Mouse (Mus musculus): ENCODE measurements around the gene Zcchc8. TPM values are rescaled to one million over a fixed set of nuclear protein-coding genes. Genes with fewer than 3 reads are reported as not detected.
"Not testable (repeated sequence)": the region's sequence is repeated elsewhere in the genome, so short reads cannot be mapped to it uniquely, and the experiment has no call there.

Zcchc8 gene
- 27.1 and 32.6 TPM in 2 replicates for polyA plus RNA-seq (2015; fragmentation: Nextera tagmentation; extraction: Ambion mirVana)

DNA sequence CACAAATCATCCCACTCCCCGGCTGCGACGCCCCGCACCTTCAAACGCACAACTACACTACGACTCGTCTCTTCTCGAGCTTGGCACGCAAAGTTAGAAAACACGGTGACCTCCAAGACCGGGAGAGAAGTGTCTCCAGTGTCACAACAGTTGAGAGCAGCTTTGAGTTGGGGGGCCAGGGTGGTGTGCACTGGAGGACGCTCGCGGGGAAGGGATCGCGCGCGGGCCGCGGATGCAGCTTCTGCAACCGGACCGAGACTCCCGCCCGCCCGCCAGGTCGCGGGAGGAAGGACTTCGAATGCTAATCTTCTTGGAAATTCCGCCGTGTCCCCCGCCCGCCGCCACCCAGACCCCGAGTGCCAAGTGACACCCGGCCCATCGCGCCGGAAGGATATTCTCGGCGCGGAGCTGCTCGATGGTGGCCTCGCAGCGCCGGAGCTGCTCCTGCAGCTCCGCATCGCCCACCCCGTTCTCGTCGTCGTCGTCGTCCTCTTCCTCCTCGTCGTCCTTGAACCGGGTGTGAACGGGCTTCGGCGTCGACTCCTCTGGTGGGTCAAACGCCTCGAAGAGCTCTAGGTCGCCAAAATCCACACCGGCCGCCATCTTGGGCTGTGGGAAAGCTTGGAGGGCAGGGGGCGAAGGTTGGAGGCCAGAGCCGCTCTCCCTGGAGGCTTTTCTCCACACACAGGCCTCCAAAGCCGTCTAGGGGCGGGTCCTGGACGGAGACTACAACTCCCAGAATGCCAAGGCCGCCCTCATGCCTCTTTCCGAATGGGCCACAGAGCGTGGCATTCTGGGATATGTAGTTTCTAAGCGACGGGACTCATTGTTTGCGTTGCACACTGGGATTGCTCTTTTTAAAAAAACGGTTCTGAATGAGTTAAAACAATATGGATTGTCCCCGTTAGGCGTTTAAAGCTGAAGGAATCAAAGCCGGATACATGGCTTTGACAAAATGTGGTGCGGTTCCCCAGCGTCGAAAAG lies at the start of gene Zcchc8:
Zcchc8 (minus strand) TSS at position 773 of the 984 bp plus-strand sequence.
- peak within 1 kb of the TSS; percentile 51 for H3K27ac ChIP-seq (ENCODE audit: low read depth, low read length)
- no peak for TF ChIP-seq CTCF (IDR thresholded peaks at IDR 0.05; ENCODE audit: low read depth)
- H3K27me3 ChIP-seq (replicated peaks; ENCODE audit: control insufficient read depth, insufficient read depth, low read length), result no peaks in the 10 kb centered on the region
- WGBS, result under 1% methylated on average over 76 of the region's 83 CpGs
- H3K4me1 ChIP-seq (replicated peaks; ENCODE audit: control insufficient read depth, insufficient read depth, low read length), result no peaks in the 10 kb centered on the region
- H3K36me3 ChIP-seq (ENCODE audit: control insufficient read depth, insufficient read depth), result 0 out of 2 replicates have a peak, but pooled peaks cover 14% of the 10 kb centered on the region
- peak within 1 kb of the TSS; percentile 88 for H3K4me2 ChIP-seq (replicated peaks; ENCODE audit: low read depth)
- H3K9ac ChIP-seq (ENCODE audit: low read depth, low read length), result peak within 1 kb of the TSS; percentile 80
- H3K9me3 ChIP-seq (ENCODE audit: control insufficient read depth), result no peaks in the 10 kb centered on the region
- ATAC-seq, result peak; percentile 100
- peak within 1 kb of the TSS; percentile 89 for H3K4me3 ChIP-seq (ENCODE audit: low read depth, low read length)

DNA sequence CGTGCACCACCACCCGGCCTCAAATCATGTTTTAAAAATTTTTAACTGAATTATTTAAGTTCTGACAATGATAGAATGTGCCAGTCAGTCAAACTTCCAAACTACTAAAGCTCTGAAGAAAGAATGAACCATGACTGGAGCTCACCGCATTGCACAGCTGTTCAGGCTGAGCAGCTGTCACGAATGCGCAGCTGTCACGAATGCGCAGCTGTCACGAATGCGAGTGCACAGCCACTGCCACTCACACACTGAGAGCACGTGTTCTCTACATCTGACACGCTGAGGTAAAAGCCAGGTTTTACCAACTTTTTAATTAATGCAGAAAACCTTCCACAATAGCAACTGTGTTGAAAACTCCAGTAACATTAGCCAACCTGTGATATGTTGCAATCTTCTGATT lies 45.6 kb upstream of the Zcchc8 start:
- ATAC-seq; H3K9ac ChIP-seq (ENCODE audit: low read depth, low read length); H3K27ac ChIP-seq (ENCODE audit: low read depth, low read length); H3K4me1 ChIP-seq (replicated peaks; ENCODE audit: control insufficient read depth, insufficient read depth, low read length); H3K36me3 ChIP-seq (ENCODE audit: control insufficient read depth, insufficient read depth); H3K4me3 ChIP-seq (ENCODE audit: low read depth, low read length); H3K9me3 ChIP-seq (ENCODE audit: control insufficient read depth); H3K4me2 ChIP-seq (replicated peaks; ENCODE audit: low read depth); H3K27me3 ChIP-seq (replicated peaks; ENCODE audit: control insufficient read depth, insufficient read depth, low read length): not testable (repeated sequence)
- WGBS, result 95% methylated on average over 11 of the region's 11 CpGs

DNA sequence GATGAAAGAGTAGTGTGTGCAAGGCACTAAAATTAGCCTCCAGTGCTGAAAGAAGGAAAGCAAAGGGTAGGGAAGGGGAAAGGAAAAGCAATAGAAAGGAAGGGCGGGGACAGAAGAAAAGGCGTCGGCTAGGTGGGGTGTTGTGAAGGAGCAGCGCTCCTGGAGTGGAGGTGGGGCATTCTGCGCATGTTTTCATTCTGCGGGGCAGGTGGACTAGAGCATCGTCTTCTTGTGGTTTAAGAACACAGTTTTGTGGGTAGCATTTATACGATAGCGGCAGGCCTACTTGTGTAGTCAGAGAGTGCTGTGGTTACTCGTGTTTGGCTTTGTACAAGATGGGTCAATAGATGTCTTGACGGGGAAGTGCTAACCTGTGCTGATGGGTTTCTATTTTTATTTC lies 44.6 kb upstream of the Zcchc8 start:
- no peak overlapping the region for H3K4me3 ChIP-seq (ENCODE audit: low read depth, low read length)
- no peak for ATAC-seq
- no peak for TF ChIP-seq CTCF (IDR thresholded peaks at IDR 0.05; ENCODE audit: low read depth)
- no peak overlapping the region for H3K9ac ChIP-seq (ENCODE audit: low read depth, low read length)
- H3K4me2 ChIP-seq (replicated peaks; ENCODE audit: low read depth), result no peak overlapping the region
- H3K36me3 ChIP-seq (ENCODE audit: control insufficient read depth, insufficient read depth), result peaks cover 10% of the 10 kb centered on the region; the same call in 1 of the 2 replicates
- no peaks in the 10 kb centered on the region for H3K27me3 ChIP-seq (replicated peaks; ENCODE audit: control insufficient read depth, insufficient read depth, low read length)
- WGBS, result 84% methylated on average over 11 of the region's 11 CpGs
- H3K4me1 ChIP-seq (replicated peaks; ENCODE audit: control insufficient read depth, insufficient read depth, low read length), result no peaks in the 10 kb centered on the region
- no peak overlapping the region for H3K27ac ChIP-seq (ENCODE audit: low read depth, low read length)
- H3K9me3 ChIP-seq (ENCODE audit: control insufficient read depth), result no peaks in the 10 kb centered on the region

DNA sequence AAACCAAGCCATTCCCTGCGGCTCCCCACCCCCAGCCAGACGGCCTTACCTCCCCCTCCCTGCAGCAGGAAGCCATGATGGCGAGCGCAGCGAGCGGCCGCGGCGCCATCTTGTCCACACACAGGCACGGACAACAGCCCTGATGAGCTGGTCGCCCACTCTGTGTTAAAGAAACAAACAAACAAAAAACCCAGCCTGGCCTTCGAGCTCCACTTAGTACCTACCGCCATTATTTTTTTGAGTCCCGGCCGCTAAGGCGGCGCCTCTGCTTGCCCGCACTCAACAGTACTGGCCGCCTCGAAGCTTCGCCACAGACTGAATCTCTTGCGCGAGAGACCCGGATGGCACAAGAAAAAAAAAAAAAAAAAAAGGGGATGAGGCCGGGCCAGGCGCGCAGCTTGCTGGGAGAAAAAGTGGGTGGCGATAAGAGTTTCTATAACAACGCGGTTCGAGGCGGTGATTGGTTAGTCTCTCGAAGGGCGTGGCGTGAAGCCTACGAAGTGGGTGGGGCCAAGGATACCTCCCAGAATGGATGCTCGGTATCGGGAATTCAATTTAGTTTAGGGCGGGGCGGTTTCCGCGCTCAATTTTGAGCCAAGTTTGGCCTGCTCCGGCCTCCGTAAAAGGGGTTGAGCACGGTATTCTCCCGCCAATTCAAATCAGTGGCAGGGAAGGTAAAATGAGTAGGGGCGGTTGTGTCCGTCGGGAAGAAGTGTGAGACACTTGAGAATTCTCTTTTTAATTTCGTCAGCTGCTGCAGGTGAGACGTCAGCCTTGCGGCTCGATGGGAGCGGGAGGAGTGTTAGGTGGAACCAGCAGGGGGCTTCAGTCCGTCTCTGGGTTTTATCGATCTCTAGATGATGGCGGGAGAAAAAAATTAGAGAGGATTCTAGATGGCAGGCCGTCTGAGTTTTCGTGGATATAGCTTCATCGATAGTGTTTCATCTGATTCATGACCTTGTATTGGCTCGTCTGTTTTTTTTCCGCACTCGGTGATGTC lies 28.5 kb upstream of the Zcchc8 start, which contains the start of the genes Rsrc2 and Kntc1:
Rsrc2 (minus strand) TSS at position 350 of the 1,000 bp plus-strand sequence.
Kntc1 (plus strand) TSS at position 652 of the 1,000 bp plus-strand sequence.
- peak within 1 kb of the TSS; percentile 96 for H3K27ac ChIP-seq (ENCODE audit: low read depth, low read length)
- no peaks in the 10 kb centered on the region for H3K9me3 ChIP-seq (ENCODE audit: control insufficient read depth)
- TF ChIP-seq CTCF (IDR thresholded peaks at IDR 0.05; ENCODE audit: low read depth), result peak; percentile 46
- 0 out of 2 replicates have a peak, but pooled peaks cover 7% of the 10 kb centered on the region for H3K4me1 ChIP-seq (replicated peaks; ENCODE audit: control insufficient read depth, insufficient read depth, low read length)
- peak within 1 kb of the TSS; percentile 75 for H3K4me3 ChIP-seq (ENCODE audit: low read depth, low read length)
- ATAC-seq, result peak; percentile 98
- WGBS, result under 1% methylated on average over 63 of the region's 63 CpGs
- H3K36me3 ChIP-seq (ENCODE audit: control insufficient read depth, insufficient read depth), result peaks cover 5% of the 10 kb centered on the region; the same call in 1 of the 2 replicates
- peak within 1 kb of the TSS; percentile 71 for H3K4me2 ChIP-seq (replicated peaks; ENCODE audit: low read depth)
- peak within 1 kb of the TSS; percentile 75 for H3K9ac ChIP-seq (ENCODE audit: low read depth, low read length)
- no peaks in the 10 kb centered on the region for H3K27me3 ChIP-seq (replicated peaks; ENCODE audit: control insufficient read depth, insufficient read depth, low read length)

DNA sequence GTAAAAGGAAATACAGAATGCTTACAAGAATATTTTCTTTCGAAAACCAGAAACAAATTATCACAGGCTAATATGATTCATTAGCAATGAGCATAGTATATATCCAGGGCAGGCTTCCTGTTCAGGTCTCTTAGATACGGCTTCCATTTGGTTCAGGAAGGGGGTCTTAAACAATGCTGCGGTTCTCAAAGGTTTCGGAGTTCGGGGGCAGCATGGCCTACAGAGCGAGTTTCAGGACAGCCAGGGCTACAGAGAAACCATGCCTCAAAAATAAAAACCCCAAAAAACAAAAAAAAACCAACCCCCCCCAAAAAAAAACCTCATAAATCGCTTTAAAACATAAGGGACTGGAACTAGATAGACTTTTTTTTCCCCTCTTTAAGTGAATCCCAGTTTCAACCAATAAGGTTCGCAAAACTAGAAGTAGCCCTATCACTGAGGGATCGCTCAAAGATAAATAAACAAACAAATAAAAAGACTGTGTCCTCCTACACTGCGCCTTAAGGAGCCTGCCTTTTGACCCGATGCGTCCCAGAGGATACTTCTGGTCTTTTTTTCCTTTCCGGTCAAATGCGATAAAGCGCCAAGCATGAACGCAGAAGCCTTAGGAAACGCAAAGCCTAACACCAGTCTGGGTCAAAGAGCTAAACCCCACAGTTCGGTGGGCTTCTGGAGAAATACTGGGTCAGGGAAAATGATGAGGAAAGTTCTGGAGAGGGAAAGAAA lies 27.6 kb upstream of the Zcchc8 start:
- Histone ChIP-seq H3K4me2 (replicated peaks; ENCODE audit: low read depth) (peak overlapping the region; percentile 67), H3K9me3 (ENCODE audit: control insufficient read depth) (no peaks in the 10 kb centered on the region), H3K27me3 (replicated peaks; ENCODE audit: control insufficient read depth, insufficient read depth, low read length) (no peaks in the 10 kb centered on the region), H3K9ac (ENCODE audit: low read depth, low read length) (peak overlapping the region; percentile 75), H3K27ac (ENCODE audit: low read depth, low read length) (peak overlapping the region; percentile 96), H3K4me3 (ENCODE audit: low read depth, low read length) (peak overlapping the region; percentile 75), H3K36me3 (ENCODE audit: control insufficient read depth, insufficient read depth) (peaks cover 14% of the 10 kb centered on the region), H3K4me1 (replicated peaks; ENCODE audit: control insufficient read depth, insufficient read depth, low read length) (0 out of 2 replicates have a peak, but pooled peaks cover 7% of the 10 kb centered on the region)
- TF ChIP-seq CTCF (IDR thresholded peaks at IDR 0.05; ENCODE audit: low read depth), result no peak
- WGBS, result under 1% methylated on average over 18 of the region's 18 CpGs
- ATAC-seq, result no peak

Data from intestine, postnatal 0 days (tissue).